Mouse (Mus musculus): ENCODE data around the gene Kcnk2. TPM values are rescaled to one million over a fixed set of nuclear protein-coding genes. Genes with fewer than 3 reads are reported as not detected.
"Not testable (repeated sequence)": the region's sequence is repeated elsewhere in the genome, so short reads cannot be mapped to it uniquely, and the experiment has no call there.

Gene Kcnk2
- polyA plus RNA-seq, 1 experiment from 2014 or later: 7.9 TPM

- Histone ChIP-seq H3K27me3 (no peaks in the 10 kb centered on the region), H3K9ac (no peak overlapping the region), H3K9me3 (replicated peaks) (no peaks in the 10 kb centered on the region), H3K4me2 (replicated peaks) (no peak overlapping the region), H3K36me3 (no peaks in the 10 kb centered on the region), H3K4me3 (replicated peaks) (no peak overlapping the region), H3K4me1 (no peaks in the 10 kb centered on the region), H3K27ac (replicated peaks) (no peak overlapping the region)
- 57% methylated on average over 3 of the region's 3 CpGs for WGBS
- no peak for ATAC-seq (ENCODE audit: insufficient number of reproducible peaks, low FRiP score, low TSS enrichment, low read depth)
Observed at GRCm38 (mm10) chr1:189290885-189291284, 111.2 kb downstream of the Kcnk2 start.

DNA sequence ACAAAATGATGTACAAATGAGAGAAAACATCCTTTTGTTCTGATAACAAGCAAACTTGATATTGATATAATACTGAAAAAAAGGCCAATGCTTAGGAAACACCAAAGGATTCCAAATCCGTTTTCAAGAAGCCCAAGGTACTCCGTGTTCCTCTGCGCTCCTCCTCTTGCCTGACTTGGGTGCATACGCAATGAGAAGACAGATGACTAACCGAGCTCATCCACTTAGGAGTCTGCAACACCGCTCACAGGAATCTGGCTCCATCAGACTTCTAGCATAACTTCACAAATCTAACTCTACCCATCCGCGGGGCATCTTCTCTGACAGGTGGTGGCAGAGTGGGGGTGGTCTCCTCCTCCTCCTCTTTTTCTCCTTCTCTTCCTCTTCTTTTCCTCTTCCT, 113.1 kb downstream of the Kcnk2 start:
- no peak overlapping the region for H3K4me2 ChIP-seq (replicated peaks)
- H3K4me1 ChIP-seq: no peaks in the 10 kb centered on the region
- no peaks in the 10 kb centered on the region for H3K36me3 ChIP-seq
- H3K9ac ChIP-seq: no peak overlapping the region
- H3K27ac ChIP-seq (replicated peaks): no peak overlapping the region
- no peaks in the 10 kb centered on the region for H3K9me3 ChIP-seq (replicated peaks)
- H3K4me3 ChIP-seq (replicated peaks): no peak overlapping the region
- no peaks in the 10 kb centered on the region for H3K27me3 ChIP-seq
- ATAC-seq (ENCODE audit: insufficient number of reproducible peaks, low FRiP score, low TSS enrichment, low read depth): no peak
- WGBS: 88% methylated on average over 8 of the region's 8 CpGs

GRCm38 (mm10) chr1:189272281-189272680, 129.8 kb downstream of the Kcnk2 start:
- no peak overlapping the region for H3K9ac ChIP-seq
- WGBS: 54% methylated on average over 2 of the region's 2 CpGs
- no peaks in the 10 kb centered on the region for H3K27me3 ChIP-seq

GRCm38 (mm10) chr1:189253631-189254030, 148.4 kb downstream of the Kcnk2 start:
- no peak for ATAC-seq (ENCODE audit: insufficient number of reproducible peaks, low FRiP score, low TSS enrichment, low read depth)

More at GRCm38 (mm10) chr1:189272281-189272680, 129.8 kb downstream of the Kcnk2 start:
- H3K36me3 ChIP-seq: no peaks in the 10 kb centered on the region
- no peak overlapping the region for H3K4me2 ChIP-seq (replicated peaks)
- no peaks in the 10 kb centered on the region for H3K4me1 ChIP-seq
- ATAC-seq (ENCODE audit: insufficient number of reproducible peaks, low FRiP score, low TSS enrichment, low read depth): no peak
- no peak overlapping the region for H3K4me3 ChIP-seq (replicated peaks)
- H3K27ac ChIP-seq (replicated peaks): no peak overlapping the region
- H3K9me3 ChIP-seq (replicated peaks): no peaks in the 10 kb centered on the region

DNA sequence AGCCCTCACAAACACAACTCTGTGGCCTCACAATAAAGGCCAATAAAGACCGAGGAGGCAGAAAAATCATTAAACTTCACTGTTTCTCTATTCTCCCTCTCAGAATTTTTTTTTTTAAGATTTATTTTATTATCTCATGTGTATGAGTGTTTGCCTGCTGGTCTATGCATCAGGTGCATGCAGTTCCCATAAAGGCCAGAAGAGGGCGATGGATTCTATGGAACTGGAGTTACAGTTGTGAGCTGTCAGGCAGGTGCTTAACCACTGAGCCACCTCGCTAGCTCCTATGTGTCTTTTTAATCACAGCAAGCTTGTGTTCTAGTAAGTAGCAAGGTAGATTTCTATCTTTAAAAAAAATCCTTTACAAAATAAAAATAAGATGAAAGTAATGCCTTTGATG, 148.9 kb downstream of the Kcnk2 start:
- Histone ChIP-seq H3K9me3 (replicated peaks) (no peaks in the 10 kb centered on the region), H3K27me3 (no peaks in the 10 kb centered on the region), H3K27ac (replicated peaks) (no peak overlapping the region), H3K9ac (no peak overlapping the region), H3K4me2 (replicated peaks) (no peak overlapping the region), H3K36me3 (no peaks in the 10 kb centered on the region), H3K4me1 (no peaks in the 10 kb centered on the region), H3K4me3 (replicated peaks) (no peak overlapping the region)
- ATAC-seq (ENCODE audit: insufficient number of reproducible peaks, low FRiP score, low TSS enrichment, low read depth): no peak
- WGBS: 75% methylated on average over 3 of the region's 3 CpGs

More at GRCm38 (mm10) chr1:189253631-189254030, 148.4 kb downstream of the Kcnk2 start:
- Histone ChIP-seq H3K4me3 (replicated peaks) (no peak overlapping the region), H3K9me3 (replicated peaks) (no peaks in the 10 kb centered on the region), H3K27me3 (no peaks in the 10 kb centered on the region), H3K9ac (no peak overlapping the region), H3K36me3 (no peaks in the 10 kb centered on the region), H3K27ac (replicated peaks) (no peak overlapping the region), H3K4me2 (replicated peaks) (no peak overlapping the region), H3K4me1 (no peaks in the 10 kb centered on the region)

DNA sequence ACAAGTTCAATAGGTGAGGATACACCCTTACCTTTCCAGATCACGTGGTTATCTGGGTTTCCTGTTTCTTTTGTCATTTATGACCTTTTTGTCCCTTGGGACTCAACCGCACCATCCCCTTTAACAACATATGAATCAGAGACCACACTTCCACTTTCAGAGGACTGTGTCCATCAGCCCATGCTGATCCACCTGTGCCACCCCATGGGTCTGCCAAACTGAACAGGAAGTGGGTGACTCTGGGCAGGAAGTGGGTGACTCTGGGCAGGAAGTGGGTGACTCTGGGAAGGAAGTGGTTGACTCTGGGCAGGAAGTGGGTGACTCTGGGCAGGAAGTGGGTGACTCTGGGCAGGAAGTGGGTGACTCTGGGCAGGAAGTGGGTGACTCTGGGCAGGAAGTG, 158.9 kb downstream of the Kcnk2 start:
- not testable (repeated sequence) for ATAC-seq (ENCODE audit: insufficient number of reproducible peaks, low FRiP score, low TSS enrichment, low read depth); H3K9ac ChIP-seq; H3K9me3 ChIP-seq (replicated peaks); H3K27ac ChIP-seq (replicated peaks); H3K4me3 ChIP-seq (replicated peaks); H3K27me3 ChIP-seq; H3K4me2 ChIP-seq (replicated peaks); H3K4me1 ChIP-seq; H3K36me3 ChIP-seq
- WGBS: 75% methylated on average over 2 of the region's 2 CpGs

DNA sequence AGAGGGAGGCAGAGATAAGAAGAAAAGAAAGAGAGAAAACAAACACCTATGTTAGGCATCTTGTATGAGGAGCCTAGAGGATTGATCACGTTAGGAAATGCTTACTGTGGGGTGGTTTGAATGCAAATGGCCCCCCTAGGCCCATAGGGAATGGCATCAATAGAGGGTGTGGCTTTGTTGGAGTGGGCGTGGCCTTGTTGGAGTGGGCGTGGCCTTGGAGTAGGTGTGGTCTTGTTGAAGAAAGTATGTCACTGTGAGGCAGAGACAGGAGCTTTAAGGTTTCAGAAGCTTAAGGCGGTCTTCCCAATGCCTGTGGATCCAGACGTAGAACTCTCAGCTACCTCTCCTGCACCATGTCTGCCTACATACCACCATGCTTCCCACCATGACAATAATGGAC, 166.8 kb downstream of the Kcnk2 start:
- H3K4me1 ChIP-seq: no peaks in the 10 kb centered on the region
- H3K27me3 ChIP-seq: no peaks in the 10 kb centered on the region
- WGBS: 60% methylated on average over 5 of the region's 5 CpGs
- H3K4me2 ChIP-seq (replicated peaks): no peak overlapping the region
- H3K4me3 ChIP-seq (replicated peaks): no peak overlapping the region
- no peak overlapping the region for H3K27ac ChIP-seq (replicated peaks)
- H3K36me3 ChIP-seq: no peaks in the 10 kb centered on the region
- H3K9me3 ChIP-seq (replicated peaks): no peaks in the 10 kb centered on the region
- H3K9ac ChIP-seq: no peak overlapping the region
- ATAC-seq (ENCODE audit: insufficient number of reproducible peaks, low FRiP score, low TSS enrichment, low read depth): no peak

DNA sequence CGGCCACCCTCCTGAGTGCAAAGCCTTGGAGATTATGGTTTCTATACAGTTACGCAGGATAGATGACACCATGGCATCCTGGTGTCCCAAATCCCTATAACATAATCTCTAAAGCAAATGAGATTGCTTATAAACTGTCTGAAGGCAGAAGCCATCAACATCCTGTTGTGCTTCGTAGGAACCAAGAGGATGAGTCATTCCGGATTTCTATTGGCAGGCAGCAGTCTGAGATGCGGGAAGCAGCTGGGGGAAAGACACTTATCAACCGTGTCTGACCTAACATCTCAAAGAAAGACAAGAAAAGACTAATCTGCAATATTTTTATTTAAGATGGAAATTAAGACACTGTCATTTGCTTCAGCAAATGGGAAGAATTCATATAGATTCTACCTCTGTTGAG, 169.2 kb downstream of the Kcnk2 start:
- Histone ChIP-seq H3K36me3 (no peaks in the 10 kb centered on the region), H3K4me3 (replicated peaks) (no peak overlapping the region), H3K27me3 (no peaks in the 10 kb centered on the region), H3K27ac (replicated peaks) (no peak overlapping the region), H3K9ac (no peak overlapping the region), H3K9me3 (replicated peaks) (no peaks in the 10 kb centered on the region), H3K4me2 (replicated peaks) (no peak overlapping the region), H3K4me1 (0 out of 2 replicates have a peak, but pooled peaks cover 5% of the 10 kb centered on the region)
- 70% methylated on average over 6 of the region's 6 CpGs for WGBS
- no peak for ATAC-seq (ENCODE audit: insufficient number of reproducible peaks, low FRiP score, low TSS enrichment, low read depth)

DNA sequence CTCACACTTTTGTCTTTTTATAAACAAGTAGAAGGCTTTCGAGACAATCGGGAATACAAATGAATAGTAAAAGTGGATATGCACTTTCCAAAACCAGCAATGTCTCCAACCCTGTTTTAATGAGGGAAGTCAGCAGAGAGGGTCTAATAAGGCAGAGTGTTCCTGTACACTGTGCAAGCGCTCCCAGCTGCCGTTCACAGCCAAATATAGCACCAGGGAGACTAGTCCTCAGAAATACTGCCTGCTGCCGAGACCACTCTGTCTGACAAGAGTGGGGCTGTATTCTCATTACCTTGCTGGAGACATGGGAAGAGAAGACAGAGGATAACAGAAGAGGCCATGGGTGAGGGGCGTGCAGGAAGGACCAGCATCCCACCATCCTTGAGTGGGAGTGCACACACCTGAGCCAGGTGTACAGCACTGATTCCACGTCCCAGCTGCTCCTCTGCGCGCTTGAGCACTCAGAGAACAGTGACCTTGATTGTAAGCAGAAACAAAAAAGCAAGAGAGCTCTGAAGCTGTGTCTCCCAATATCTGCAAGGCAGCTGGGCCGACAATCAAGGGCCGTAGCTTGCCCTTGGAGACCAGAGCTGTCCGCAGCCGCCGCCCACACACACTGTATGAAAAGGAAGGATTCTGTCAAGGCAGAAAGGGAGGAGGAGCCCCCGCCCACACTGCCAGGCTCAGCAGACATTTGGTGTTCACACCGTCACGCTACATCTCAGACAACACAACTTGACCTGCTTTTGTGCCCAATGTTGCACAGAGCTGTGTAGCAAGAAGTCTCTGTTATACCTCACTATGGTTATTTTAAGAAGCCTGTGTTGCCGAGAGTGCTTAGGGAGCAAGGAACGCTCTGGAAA, 173.6 kb downstream of the Kcnk2 start:
- ATAC-seq (ENCODE audit: insufficient number of reproducible peaks, low FRiP score, low TSS enrichment, low read depth): no peak
- 68% methylated on average over 19 of the region's 19 CpGs for WGBS
- no peaks in the 10 kb centered on the region for H3K27me3 ChIP-seq

DNA sequence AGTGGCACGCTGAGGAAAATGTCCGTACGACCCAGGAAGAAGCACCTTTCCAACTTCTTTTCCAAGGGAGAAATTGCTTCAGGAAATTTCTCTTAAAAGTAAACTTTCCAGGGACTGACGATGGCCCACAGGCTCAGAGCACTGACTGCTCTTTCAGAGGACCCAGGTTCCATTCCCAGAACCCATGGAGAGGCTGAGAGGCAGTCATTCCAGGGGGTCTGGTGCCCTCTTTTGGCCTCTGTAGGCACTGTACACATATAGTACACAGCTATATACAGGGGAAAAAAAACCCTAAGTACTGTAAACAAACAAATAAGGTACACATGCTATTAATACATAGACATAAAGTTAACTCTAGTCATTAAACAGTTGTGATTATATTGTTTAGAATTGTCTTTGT, 174.6 kb downstream of the Kcnk2 start:
- no peak overlapping the region for H3K27ac ChIP-seq (replicated peaks)
- H3K4me1 ChIP-seq: 0 out of 2 replicates have a peak, but pooled peaks cover 5% of the 10 kb centered on the region
- H3K9ac ChIP-seq: no peak overlapping the region
- no peaks in the 10 kb centered on the region for H3K27me3 ChIP-seq
- H3K4me2 ChIP-seq (replicated peaks): no peak overlapping the region
- no peaks in the 10 kb centered on the region for H3K36me3 ChIP-seq
- WGBS: 76% methylated on average over 4 of the region's 4 CpGs
- no peak for ATAC-seq (ENCODE audit: insufficient number of reproducible peaks, low FRiP score, low TSS enrichment, low read depth)
- no peaks in the 10 kb centered on the region for H3K9me3 ChIP-seq (replicated peaks)
- H3K4me3 ChIP-seq (replicated peaks): no peak overlapping the region

More for the DNA sequence above, 173.6 kb downstream of the Kcnk2 start:
- Histone ChIP-seq H3K27ac (replicated peaks) (no peak overlapping the region), H3K4me1 (0 out of 2 replicates have a peak, but pooled peaks cover 5% of the 10 kb centered on the region), H3K9ac (no peak overlapping the region), H3K9me3 (replicated peaks) (no peaks in the 10 kb centered on the region), H3K36me3 (no peaks in the 10 kb centered on the region), H3K4me3 (replicated peaks) (no peak overlapping the region), H3K4me2 (replicated peaks) (no peak overlapping the region)

DNA sequence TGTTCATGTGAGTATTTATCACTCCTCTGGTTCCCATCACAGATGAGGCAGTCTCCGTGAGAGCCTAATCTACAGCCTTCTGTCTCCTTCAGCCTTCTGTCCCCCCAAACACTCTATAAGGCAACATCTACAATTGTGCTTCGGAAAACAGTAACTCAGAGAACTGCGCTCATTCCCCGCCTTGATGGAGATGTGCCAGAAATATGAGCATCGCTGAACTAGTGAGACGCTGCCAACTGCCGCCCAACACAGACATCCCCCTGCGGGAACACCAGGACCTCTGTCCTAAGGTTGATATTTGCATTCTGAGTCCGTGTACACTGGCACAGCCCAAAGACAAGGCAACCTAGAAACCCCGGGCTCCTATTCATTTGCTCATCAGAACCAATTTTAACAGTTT, 183.0 kb downstream of the Kcnk2 start:
- Histone ChIP-seq H3K9me3 (replicated peaks) (no peaks in the 10 kb centered on the region), H3K27ac (replicated peaks) (no peak overlapping the region), H3K4me3 (replicated peaks) (no peak overlapping the region), H3K9ac (no peak overlapping the region), H3K4me2 (replicated peaks) (no peak overlapping the region), H3K27me3 (no peaks in the 10 kb centered on the region), H3K4me1 (no peaks in the 10 kb centered on the region), H3K36me3 (no peaks in the 10 kb centered on the region)
- WGBS: 69% methylated on average over 10 of the region's 10 CpGs
- ATAC-seq (ENCODE audit: insufficient number of reproducible peaks, low FRiP score, low TSS enrichment, low read depth): no peak

All from embryonic facial prominence, embryonic 15.5 days (tissue).